Mouse (Mus musculus) myocyte (in vitro differentiated cells): ENCODE measurements around the gene Snx8. TPM values are rescaled to one million over a fixed set of nuclear protein-coding genes. Genes with fewer than 3 reads are reported as not detected.

Experiments used
- H3K27me3 ChIP-seq: one replicate; pipeline ENCODE4 v1.6.1; 2011; ENCODE audit not compliant: control insufficient read depth, insufficient read depth, insufficient read length
- H3K36me3 ChIP-seq: one replicate; pipeline ENCODE4 v1.6.1; 2011; ENCODE audit not compliant: control insufficient read depth, insufficient read depth
- H3K4me2 ChIP-seq: one replicate; pipeline ENCODE4 v1.6.1; 2011; ENCODE audit warnings: low read depth, control low read depth
- H3K4me3 ChIP-seq: one replicate; pipeline ENCODE4 v1.5.1; 2011; ENCODE audit warnings: mild to moderate bottlenecking, control low read depth, moderate library complexity
- H3K79me2 ChIP-seq: one replicate; pipeline ENCODE4 v1.6.1; 2011; ENCODE audit not compliant: control insufficient read depth, insufficient read depth
- H3ac ChIP-seq: one replicate; pipeline ENCODE4 v1.6.1; 2011; ENCODE audit not compliant: control insufficient read depth, insufficient read length
- CEBPB ChIP-seq: IDR thresholded peaks from 2 replicates; pipeline ENCODE4 v1.6.1; 2011; ENCODE audit warnings: mild to moderate bottlenecking, moderate library complexity; ENCODE audit not compliant: poor library complexity, insufficient read depth, severe bottlenecking
- E2F4 ChIP-seq: IDR thresholded peaks from one replicate; pipeline ENCODE4 v1.6.1; 2011; ENCODE audit warnings: mild to moderate bottlenecking, control low read depth, moderate library complexity; ENCODE audit not compliant: insufficient read depth
- MAX ChIP-seq: IDR thresholded peaks from one replicate; pipeline ENCODE4 v1.6.1; 2011; ENCODE audit warnings: low read depth, mild to moderate bottlenecking, control low read depth
- MYOD1 ChIP-seq, 3 experiments: IDR thresholded peaks; one replicate each; pipeline ENCODE4 v1.6.1; 2011; ENCODE audit warnings: control low read depth in 2 of 3, low read depth in 2 of 3, mild to moderate bottlenecking in 2 of 3, moderate library complexity in 1 of 3; ENCODE audit not compliant: insufficient read length in 2 of 3, control insufficient read depth in 1 of 3
- MYOG ChIP-seq, 3 experiments: IDR thresholded peaks; one replicate each; pipeline ENCODE4 v1.6.1; 2011; ENCODE audit warnings: control low read depth in 2 of 3, low read depth in 2 of 3, mild to moderate bottlenecking in 2 of 3; ENCODE audit not compliant: insufficient read length in 2 of 3, control insufficient read depth in 1 of 3, insufficient read depth in 1 of 3
- POLR2A ChIP-seq: IDR thresholded peaks from one replicate; pipeline ENCODE4 v1.6.1; 2011; ENCODE audit warnings: low read depth, mild to moderate bottlenecking, control low read depth, moderate library complexity; ENCODE audit not compliant: insufficient read length
- POLR2AphosphoS2 ChIP-seq: IDR thresholded peaks from one replicate; pipeline ENCODE4 v1.6.1; 2011; ENCODE audit warnings: low read depth, control low read depth; ENCODE audit not compliant: insufficient read length
- REST ChIP-seq: IDR thresholded peaks from one replicate; pipeline ENCODE4 v1.6.1; 2011; ENCODE audit warnings: mild to moderate bottlenecking, control low read depth, moderate library complexity; ENCODE audit not compliant: insufficient read depth, insufficient read length
- SRF ChIP-seq: IDR thresholded peaks from one replicate; pipeline ENCODE4 v1.6.1; 2011; ENCODE audit warnings: low read depth; ENCODE audit not compliant: control insufficient read depth, insufficient read length
- TCF12 ChIP-seq: IDR thresholded peaks from one replicate; pipeline ENCODE4 v1.6.1; 2011; ENCODE audit warnings: mild to moderate bottlenecking, control low read depth; ENCODE audit not compliant: poor library complexity, insufficient read depth, severe bottlenecking
- TCF3 ChIP-seq: IDR thresholded peaks from one replicate; pipeline ENCODE4 v1.6.1; 2011; ENCODE audit warnings: low read depth, control low read depth; ENCODE audit not compliant: insufficient read length
- USF1 ChIP-seq: IDR thresholded peaks from one replicate; pipeline ENCODE4 v1.6.1; 2011; ENCODE audit warnings: low read depth, mild to moderate bottlenecking, control low read depth, moderate library complexity
- polyA plus RNA-seq: library from polyadenylated mRNA; unstranded; fragments of >200 nt; fragmentation: generic; extraction: Trizol; gene quantifications from one replicate; pipeline ENCODE4 v1.2.1, GENCODE M21; 2012; ENCODE audit warnings: missing spikeins

The Snx8 gene
- polyA plus RNA-seq, 1 experiment, result 50.5 TPM

GRCm38 (mm10) chr5:140381156-140381555, 7.9 kb downstream of the Snx8 start:
- peaks cover 61% of the 10 kb centered on the region for H3K79me2 ChIP-seq
- no peak overlapping the region for H3K4me2 ChIP-seq
- H3K36me3 ChIP-seq, result no peaks in the 10 kb centered on the region
- no peak overlapping the region for H3ac ChIP-seq
- TF ChIP-seq SRF (no peak), TCF12 (no peak), MYOG (IDR thresholded peaks at IDR 0.05; ENCODE audit: control insufficient read depth in 1 of 3, insufficient read depth in 1 of 3, insufficient read length in 2 of 3, low read depth in 2 of 3) (no peak), MAX (no peak), POLR2A (no peak), POLR2AphosphoS2 (no peak), MYOD1 (IDR thresholded peaks at IDR 0.05; ENCODE audit: control insufficient read depth in 1 of 3, insufficient read length in 2 of 3, low read depth in 2 of 3) (no peak), CEBPB (no peak), E2F4 (no peak), TCF3 (no peak), USF1 (no peak), REST (no peak)
- no peak overlapping the region for H3K4me3 ChIP-seq
- H3K27me3 ChIP-seq, result no peaks in the 10 kb centered on the region

- no peaks in the 10 kb centered on the region for H3K27me3 ChIP-seq
- no peak overlapping the region for H3K4me3 ChIP-seq
- no peaks in the 10 kb centered on the region for H3K36me3 ChIP-seq
- peaks cover 65% of the 10 kb centered on the region for H3K79me2 ChIP-seq
- peak overlapping the region; percentile 68 for H3K4me2 ChIP-seq
- no peak overlapping the region for H3ac ChIP-seq
- TF ChIP-seq POLR2AphosphoS2, result no peak
- TF ChIP-seq MYOD1 (IDR thresholded peaks at IDR 0.05; ENCODE audit: control insufficient read depth in 1 of 3, insufficient read length in 2 of 3, low read depth in 2 of 3), result no peak
- TF ChIP-seq REST, result no peak
- TF ChIP-seq E2F4, result no peak
- TF ChIP-seq CEBPB, result no peak
- no peak for TF ChIP-seq MYOG (IDR thresholded peaks at IDR 0.05; ENCODE audit: control insufficient read depth in 1 of 3, insufficient read depth in 1 of 3, insufficient read length in 2 of 3, low read depth in 2 of 3)
- no peak for TF ChIP-seq TCF12
- TF ChIP-seq SRF, result no peak
- no peak for TF ChIP-seq POLR2A
- no peak for TF ChIP-seq USF1
- no peak for TF ChIP-seq MAX
- no peak for TF ChIP-seq TCF3
These were observed 9.8 kb downstream of the Snx8 start for GRCm38 (mm10) chr5:140379299-140379698.

- TF ChIP-seq REST (no peak), MAX (no peak), CEBPB (no peak), POLR2A (no peak), MYOG (IDR thresholded peaks at IDR 0.05; ENCODE audit: control insufficient read depth in 1 of 3, insufficient read depth in 1 of 3, insufficient read length in 2 of 3, low read depth in 2 of 3) (no peak), E2F4 (no peak), USF1 (no peak), TCF3 (no peak), POLR2AphosphoS2 (no peak)
- Histone ChIP-seq H3ac (no peak overlapping the region), H3K36me3 (no peaks in the 10 kb centered on the region), H3K27me3 (no peaks in the 10 kb centered on the region), H3K4me2 (no peak overlapping the region), H3K79me2 (peaks cover 72% of the 10 kb centered on the region), H3K4me3 (no peak overlapping the region)
These were observed 10.8 kb downstream of the Snx8 start for GRCm38 (mm10) chr5:140378121-140378853.

- no peaks in the 10 kb centered on the region for H3K36me3 ChIP-seq
- no peak for TF ChIP-seq TCF3
- TF ChIP-seq E2F4, result no peak
- no peak for TF ChIP-seq SRF
- TF ChIP-seq CEBPB, result no peak
- TF ChIP-seq MYOG (IDR thresholded peaks at IDR 0.05; ENCODE audit: control insufficient read depth in 1 of 3, insufficient read depth in 1 of 3, insufficient read length in 2 of 3, low read depth in 2 of 3), result no peak
- TF ChIP-seq MAX, result no peak
- no peak for TF ChIP-seq USF1
- TF ChIP-seq TCF12, result no peak
- no peak for TF ChIP-seq POLR2AphosphoS2
- no peak for TF ChIP-seq POLR2A
- TF ChIP-seq REST, result no peak
- no peak for TF ChIP-seq MYOD1 (IDR thresholded peaks at IDR 0.05; ENCODE audit: control insufficient read depth in 1 of 3, insufficient read length in 2 of 3, low read depth in 2 of 3)
- H3K4me2 ChIP-seq, result no peak overlapping the region
- H3K27me3 ChIP-seq, result no peaks in the 10 kb centered on the region
- H3ac ChIP-seq, result no peak overlapping the region
- no peak overlapping the region for H3K4me3 ChIP-seq
- peaks cover 68% of the 10 kb centered on the region for H3K79me2 ChIP-seq
These were observed 13.7 kb downstream of the Snx8 start for GRCm38 (mm10) chr5:140375249-140375829.
